Mouse (Mus musculus): ENCODE results near the gene Gm3250.
"Not testable (repeated sequence)": the region's sequence is repeated elsewhere in the genome, so short reads cannot be mapped to it uniquely, and the experiment has no call there.

Gm3250 gene

DNA sequence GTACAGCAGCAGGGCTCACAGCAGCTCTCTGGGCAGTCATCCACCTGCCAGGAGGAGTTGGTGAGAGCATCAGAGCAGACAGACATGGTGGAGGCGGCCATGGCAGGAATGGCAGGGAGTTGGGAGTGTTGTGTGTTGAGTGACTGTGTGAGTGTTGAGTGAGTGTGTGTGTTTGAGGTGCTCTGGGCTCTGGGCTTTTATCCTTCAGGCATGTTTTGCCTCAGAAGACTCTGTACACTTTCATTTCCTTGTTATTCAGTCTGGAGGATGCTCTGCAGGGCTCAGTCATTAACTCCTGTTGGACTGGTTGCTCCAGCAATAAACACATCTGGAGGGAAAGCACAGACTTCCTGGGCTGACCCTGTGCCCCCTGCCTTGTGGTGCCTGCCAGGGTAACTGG, 22.8 kb downstream of the Gm3250 start, which contains the start of gene Gm3233:
Gm3233 (minus strand) TSS at position 101 of the 400 bp plus-strand sequence.
- in situ Hi-C loops (cut with MboI; ENCODE audit: low pct_unique_long_range_greater_than_20kb in 1 of 2, low sequenced_read_pairs in 2 of 2, unreplicated experiment in 1 of 2): not testable (repeated sequence)

DNA sequence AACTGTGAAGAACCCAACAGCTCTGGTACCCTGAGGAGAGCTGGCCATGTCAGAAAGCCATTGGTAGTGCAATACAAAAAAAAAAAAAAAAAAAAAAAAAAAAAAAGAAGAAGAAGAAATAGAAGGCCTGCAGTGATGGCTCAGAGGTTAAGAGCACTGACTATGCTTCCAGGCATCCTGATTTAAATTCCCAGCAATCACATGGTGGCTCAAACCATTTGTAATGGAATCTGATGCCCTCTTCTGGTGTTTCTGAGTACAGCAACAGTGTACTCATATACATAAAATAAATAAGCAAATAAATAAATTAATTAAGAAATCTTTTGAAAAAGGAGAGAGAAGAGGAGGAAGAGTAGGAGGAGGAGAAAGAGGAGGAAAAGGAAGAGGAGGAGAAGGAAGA, 28.9 kb downstream of the Gm3250 start:
- in situ Hi-C loops (cut with MboI; ENCODE audit: low pct_unique_long_range_greater_than_20kb in 1 of 2, low sequenced_read_pairs in 2 of 2, unreplicated experiment in 1 of 2): no loop called here

- in situ Hi-C loops (cut with MboI; ENCODE audit: low pct_unique_long_range_greater_than_20kb in 1 of 2, low sequenced_read_pairs in 2 of 2, unreplicated experiment in 1 of 2): not testable (repeated sequence)
These were observed 30.0 kb downstream of the Gm3250 start for GRCm38 (mm10) chr10:77752312-77752711.

GRCm38 (mm10) chr10:77751254-77751653, 31.1 kb downstream of the Gm3250 start, which contains the start of gene Gm9736:
Gene Gm9736 (minus strand): TSS chr10:77751354.
- in situ Hi-C loops (cut with MboI; ENCODE audit: low pct_unique_long_range_greater_than_20kb in 1 of 2, low sequenced_read_pairs in 2 of 2, unreplicated experiment in 1 of 2): not testable (repeated sequence)

GRCm38 (mm10) chr10:77750686-77751085, 31.7 kb downstream of the Gm3250 start:
- in situ Hi-C loops (cut with MboI; ENCODE audit: low pct_unique_long_range_greater_than_20kb in 1 of 2, low sequenced_read_pairs in 2 of 2, unreplicated experiment in 1 of 2): not testable (repeated sequence)

DNA sequence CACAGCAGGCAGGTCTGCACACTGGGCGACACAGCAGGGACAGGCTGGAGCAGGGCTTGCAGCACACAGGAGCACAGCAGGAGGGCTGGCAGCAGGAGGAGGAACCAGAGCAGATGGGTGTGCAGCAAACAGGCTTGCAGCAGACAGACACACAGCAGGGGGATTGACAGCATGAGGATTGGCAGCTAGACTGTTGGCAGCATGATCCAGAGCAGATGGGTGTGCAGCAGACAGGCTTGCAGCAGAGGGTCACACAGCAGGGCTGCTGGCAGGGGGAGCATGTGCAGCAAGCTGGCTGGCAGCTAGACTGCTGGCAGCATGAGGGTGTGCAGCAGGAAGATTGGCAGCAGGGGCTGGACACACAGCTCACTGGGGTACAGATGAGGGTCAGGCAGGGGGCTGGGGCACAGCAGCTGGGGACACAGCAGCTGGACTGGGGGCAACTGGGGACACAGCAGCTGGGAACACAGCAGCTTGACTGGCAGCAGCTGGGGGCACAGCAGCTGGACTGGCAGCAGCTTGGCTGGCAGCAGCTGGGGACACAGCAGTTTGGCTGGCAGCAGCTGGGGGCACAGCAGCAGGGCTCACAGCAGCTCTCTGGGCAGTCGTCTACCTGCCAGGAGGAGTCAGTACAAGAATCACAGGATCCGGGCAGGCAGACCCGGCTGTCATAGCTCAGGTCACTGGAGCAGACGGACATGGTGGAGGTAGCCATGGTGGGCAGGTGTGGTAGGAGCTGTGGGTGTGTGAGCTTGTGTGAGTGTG, 40.2 kb downstream of the Gm3250 start, which contains the start of gene Gm18596:
Gm18596 (minus strand) TSS at position 715 of the 765 bp plus-strand sequence.
- in situ Hi-C loops (cut with MboI; ENCODE audit: low pct_unique_long_range_greater_than_20kb in 1 of 2, low sequenced_read_pairs in 2 of 2, unreplicated experiment in 1 of 2): loop anchor here in 1 of 2 experiments (25.0 kb wide), 1 partner anchor 655 kb away; no protein-coding TSS in a partner anchor

GRCm38 (mm10) chr10:77738929-77739328, 43.4 kb downstream of the Gm3250 start:
- in situ Hi-C loops (cut with MboI; ENCODE audit: low pct_unique_long_range_greater_than_20kb in 1 of 2, low sequenced_read_pairs in 2 of 2, unreplicated experiment in 1 of 2): loop anchor here in 1 of 2 experiments (25.0 kb wide), 1 partner anchor 652 kb away; no protein-coding TSS in a partner anchor

DNA sequence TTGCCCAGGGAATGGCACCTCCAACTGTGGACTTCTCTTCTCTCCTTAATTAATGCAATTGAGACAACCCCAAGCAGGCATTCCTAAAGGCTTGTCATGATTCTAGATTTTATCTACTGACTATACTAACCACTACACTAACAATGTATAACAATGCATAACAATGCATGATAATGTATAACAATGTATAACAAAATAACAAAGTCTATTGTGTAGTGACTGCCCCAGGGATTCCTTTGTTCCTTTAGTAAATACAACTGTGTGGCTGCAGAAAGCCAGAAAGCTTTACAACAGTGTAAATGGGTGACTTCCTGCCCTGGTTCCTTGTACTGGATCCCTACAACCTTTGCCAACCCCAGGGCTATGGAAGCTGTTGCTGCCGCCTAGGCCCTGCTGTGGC, 46.4 kb downstream of the Gm3250 start:
- in situ Hi-C loops (cut with MboI; ENCODE audit: low pct_unique_long_range_greater_than_20kb in 1 of 2, low sequenced_read_pairs in 2 of 2, unreplicated experiment in 1 of 2): loop anchor here in 1 of 2 experiments (25.0 kb wide), 1 partner anchor 649 kb away; no protein-coding TSS in a partner anchor

All from mouse embryonic stem cell (cell line).